Mouse (Mus musculus): ENCODE measurements around the gene Dctn5.

The Dctn5 gene

GRCm38 (mm10) chr7:122160037-122160436 lies 27.2 kb downstream of the Dctn5 start:
- ATAC-seq (ENCODE audit: low TSS enrichment), result no peak

GRCm38 (mm10) chr7:122163766-122164165 lies 30.9 kb downstream of the Dctn5 start:
- no peak for ATAC-seq (ENCODE audit: low TSS enrichment)

GRCm38 (mm10) chr7:122167203-122167602 lies 34.4 kb downstream of the Dctn5 start:
- no peak for ATAC-seq (ENCODE audit: low TSS enrichment)

- no peak for ATAC-seq (ENCODE audit: low TSS enrichment)
Measured at GRCm38 (mm10) chr7:122170705-122171104, 37.9 kb downstream of the Dctn5 start.

GRCm38 (mm10) chr7:122171613-122172012 lies 38.8 kb downstream of the Dctn5 start:
- no peak for ATAC-seq (ENCODE audit: low TSS enrichment)

GRCm38 (mm10) chr7:122180720-122181119 lies 47.9 kb downstream of the Dctn5 start:
- no peak for ATAC-seq (ENCODE audit: low TSS enrichment)

- no peak for ATAC-seq (ENCODE audit: low TSS enrichment)
Measured at GRCm38 (mm10) chr7:122184569-122184968, 51.7 kb downstream of the Dctn5 start.

GRCm38 (mm10) chr7:122186043-122186442 lies 53.2 kb downstream of the Dctn5 start, which contains the start of gene Ern2:
Ern2 (minus strand) TSS chr7:122186207.
- ATAC-seq (ENCODE audit: low TSS enrichment), result no peak

- ATAC-seq (ENCODE audit: low TSS enrichment), result peak; percentile 41; the same call in 1 of the 2 replicates
Measured at GRCm38 (mm10) chr7:122189484-122189883, 56.6 kb downstream of the Dctn5 start.

GRCm38 (mm10) chr7:122191097-122191496 lies 58.3 kb downstream of the Dctn5 start:
- ATAC-seq (ENCODE audit: low TSS enrichment), result no peak

GRCm38 (mm10) chr7:122193919-122194318 lies 61.1 kb downstream of the Dctn5 start:
- no peak for ATAC-seq (ENCODE audit: low TSS enrichment)

- no peak for ATAC-seq (ENCODE audit: low TSS enrichment)
Measured at GRCm38 (mm10) chr7:122196771-122197170, 63.9 kb downstream of the Dctn5 start.

GRCm38 (mm10) chr7:122197306-122197705 lies 64.5 kb downstream of the Dctn5 start:
- no peak for ATAC-seq (ENCODE audit: low TSS enrichment)

All from frontal cortex, adult (tissue).